Mouse (Mus musculus): ENCODE data around the gene Vash1. TPM values are rescaled to one million over a fixed set of nuclear protein-coding genes. Genes with fewer than 3 reads are reported as not detected.

Vash1 gene
- polyA plus RNA-seq, 1 experiment from 2014 or later, result 13.9 TPM

- Histone ChIP-seq H3K27ac (peak within 1 kb of the TSS; percentile 66; the same call in 1 of the 2 replicates), H3K4me1 (peaks cover 8% of the 10 kb centered on the region), H3K4me3 (peak within 1 kb of the TSS; percentile 68), H3K9ac (peak within 1 kb of the TSS; percentile 75), H3K4me2 (replicated peaks) (peak within 1 kb of the TSS; percentile 89), H3K36me3 (peaks cover 6% of the 10 kb centered on the region; the same call in 1 of the 2 replicates), H3K9me3 (no peaks in the 10 kb centered on the region), H3K27me3 (no peaks in the 10 kb centered on the region)
- peak; percentile 99 for ATAC-seq (ENCODE audit: low FRiP score, low read depth)
- WGBS, result under 1% methylated on average over 44 of the region's 44 CpGs
Measured at GRCm38 (mm10) chr12:86726120-86726640, 47.7 kb downstream of the Vash1 start, which contains the start of gene Angel1. Gene Angel1, minus strand, starts transcription at chr12:86726460.

GRCm38 (mm10) chr12:86734319-86734810 lies 55.9 kb downstream of the Vash1 start, which contains the start of gene Lrrc74a:
Gene Lrrc74a, plus strand, starts transcription at chr12:86734369.
- no peaks in the 10 kb centered on the region for H3K36me3 ChIP-seq
- no peak for ATAC-seq (ENCODE audit: low FRiP score, low read depth)
- H3K9ac ChIP-seq, result no peak within 1 kb of the TSS
- H3K4me2 ChIP-seq (replicated peaks), result no peak within 1 kb of the TSS
- H3K4me1 ChIP-seq, result no peaks in the 10 kb centered on the region
- H3K27ac ChIP-seq, result no peak within 1 kb of the TSS
- no peak within 1 kb of the TSS for H3K4me3 ChIP-seq
- H3K9me3 ChIP-seq, result no peaks in the 10 kb centered on the region
- 85% methylated on average over 8 of the region's 8 CpGs for WGBS
- H3K27me3 ChIP-seq, result no peaks in the 10 kb centered on the region

Other genes with a start within 250 kb of the Vash1 start
- 10.6 and 11.0 TPM in 2 replicates for gene Angel1, start 47.8 kb downstream of the Vash1 start, polyA plus RNA-seq (2015; fragmentation: Nextera tagmentation; extraction: Ambion mirVana)
- gene Lrrc74a, start 55.7 kb downstream of the Vash1 start, polyA plus RNA-seq (2015; fragmentation: Nextera tagmentation; extraction: Ambion mirVana), result not detected in 2 replicates
- 39.2 and 41.2 TPM in 2 replicates for gene Irf2bpl, start 206.1 kb downstream of the Vash1 start, polyA plus RNA-seq (2015; fragmentation: Nextera tagmentation; extraction: Ambion mirVana)